Mouse (Mus musculus) cerebellum, postnatal 36 days (tissue): Measurements from ENCODE around the gene Carmil3.

Source experiments
- DNase-seq, 2 experiments: peaks; one replicate each; pipeline ENCODE4 v3.0.0; 2021 to 2022; ENCODE audit warnings: mixed read lengths in 2 of 2

The Carmil3 gene

GRCm38 (mm10) chr14:55544334-55544733, 53.9 kb downstream of the Carmil3 start:
- peak; percentile 44 to 49 for DNase-seq

GRCm38 (mm10) chr14:55550191-55550590, 59.7 kb downstream of the Carmil3 start:
- peak; percentile 47 to 55 for DNase-seq

GRCm38 (mm10) chr14:55551347-55551746, 60.9 kb downstream of the Carmil3 start:
- DNase-seq, result no peak

GRCm38 (mm10) chr14:55551794-55552193, 61.3 kb downstream of the Carmil3 start:
- no peak for DNase-seq

GRCm38 (mm10) chr14:55554635-55555034, 64.2 kb downstream of the Carmil3 start:
- no peak for DNase-seq

GRCm38 (mm10) chr14:55555788-55556187, 65.3 kb downstream of the Carmil3 start:
- DNase-seq, result no peak

GRCm38 (mm10) chr14:55557003-55557402, 66.6 kb downstream of the Carmil3 start:
- peak; percentile 77 to 78 for DNase-seq

GRCm38 (mm10) chr14:55557587-55557986, 67.1 kb downstream of the Carmil3 start:
- DNase-seq, result no peak
